Mouse (Mus musculus) cerebellum, adult 18-20 months (tissue): ENCODE measurements around the gene AI467606.
"Not testable (repeated sequence)": the region's sequence is repeated elsewhere in the genome, so short reads cannot be mapped to it uniquely, and the experiment has no call there.

Experiments used
- DNase-seq, 2 experiments: peaks; one replicate each; pipeline ENCODE4 v3.0.0; 2021

Gene AI467606

DNA sequence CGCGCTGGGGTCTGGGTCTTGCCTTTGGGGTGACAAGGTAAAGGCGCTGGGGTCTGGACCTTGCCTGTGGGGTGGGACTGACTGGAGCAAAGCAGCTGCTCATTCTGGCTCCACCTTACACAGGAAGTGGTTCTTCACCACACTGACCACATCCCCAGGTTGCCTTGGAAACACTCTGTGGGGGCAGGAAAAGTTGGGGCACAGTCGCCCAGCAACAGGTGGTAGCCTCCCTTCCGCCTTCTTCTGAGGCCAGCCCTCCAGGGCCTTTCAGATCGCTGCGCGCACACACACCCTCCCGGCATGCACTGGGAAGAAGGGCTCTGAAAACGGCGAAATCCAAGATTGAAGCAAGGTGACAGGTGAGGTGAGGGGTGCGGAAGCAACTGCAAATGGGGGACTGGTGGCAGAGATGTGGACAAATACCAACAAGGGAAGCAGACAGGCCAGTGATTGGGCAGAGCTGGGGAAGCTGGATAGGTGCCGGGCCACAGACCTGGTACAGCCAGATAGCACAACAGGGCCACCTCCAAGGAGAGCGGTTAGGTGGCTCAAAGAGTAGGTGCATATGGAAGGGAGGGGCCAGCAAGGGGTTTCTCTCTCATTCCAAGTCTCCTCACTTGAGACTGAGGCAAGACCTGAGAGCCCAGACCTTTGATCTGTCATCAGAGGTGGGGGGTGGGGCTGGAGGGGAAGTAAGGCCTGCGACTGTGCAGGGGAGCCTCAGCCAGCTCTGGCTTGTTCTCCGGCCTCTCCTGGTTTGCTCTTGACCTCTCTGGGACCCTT is at the start of gene AI467606:
AI467606 (plus strand) TSS at position 246 of the 783 bp plus-strand sequence.
- no peak for DNase-seq

DNA sequence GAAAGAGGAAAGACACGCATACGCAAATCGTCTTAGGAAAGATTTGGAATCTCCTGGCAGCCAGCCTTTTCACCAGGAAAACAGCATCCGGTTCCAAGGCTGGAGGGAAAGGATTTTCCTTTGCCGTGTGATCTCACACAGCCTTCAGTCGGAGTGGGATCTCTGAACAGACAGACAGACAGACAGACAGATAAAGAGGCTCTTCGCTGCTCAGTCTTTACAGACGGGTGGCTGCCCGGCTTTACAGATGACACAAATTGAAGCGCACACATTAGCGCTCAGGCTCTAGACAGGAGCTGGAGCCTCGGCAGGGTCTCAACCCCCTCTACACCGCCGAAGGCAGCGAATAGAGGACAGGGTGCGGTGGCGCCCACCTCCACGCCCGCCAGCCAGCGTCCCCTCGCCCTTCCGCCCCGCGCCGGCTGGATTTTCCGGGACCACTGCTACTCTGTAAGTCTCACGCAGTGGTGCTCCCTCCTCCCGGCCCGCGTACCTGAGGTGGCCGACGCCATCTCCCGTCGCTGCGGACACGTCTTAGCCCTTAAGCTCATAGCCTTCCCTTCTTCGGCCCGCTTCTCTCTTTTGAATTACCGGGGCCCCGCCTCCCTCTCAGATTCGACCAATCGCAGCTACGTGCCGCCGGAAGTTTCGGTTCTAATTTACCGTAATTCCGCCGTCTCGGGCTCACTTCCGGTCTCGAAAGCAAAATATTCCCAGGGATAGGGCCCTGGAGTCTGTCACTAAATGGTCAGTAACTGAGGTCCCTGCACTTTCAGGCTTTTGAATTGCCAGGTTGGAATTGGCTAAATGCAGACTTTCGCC is 49.1 kb upstream of the AI467606 start, which contains the start of gene Kif22:
Kif22 (minus strand) TSS at position 621 of the 822 bp plus-strand sequence.
- DNase-seq = peak; percentile 89 to 91

DNA sequence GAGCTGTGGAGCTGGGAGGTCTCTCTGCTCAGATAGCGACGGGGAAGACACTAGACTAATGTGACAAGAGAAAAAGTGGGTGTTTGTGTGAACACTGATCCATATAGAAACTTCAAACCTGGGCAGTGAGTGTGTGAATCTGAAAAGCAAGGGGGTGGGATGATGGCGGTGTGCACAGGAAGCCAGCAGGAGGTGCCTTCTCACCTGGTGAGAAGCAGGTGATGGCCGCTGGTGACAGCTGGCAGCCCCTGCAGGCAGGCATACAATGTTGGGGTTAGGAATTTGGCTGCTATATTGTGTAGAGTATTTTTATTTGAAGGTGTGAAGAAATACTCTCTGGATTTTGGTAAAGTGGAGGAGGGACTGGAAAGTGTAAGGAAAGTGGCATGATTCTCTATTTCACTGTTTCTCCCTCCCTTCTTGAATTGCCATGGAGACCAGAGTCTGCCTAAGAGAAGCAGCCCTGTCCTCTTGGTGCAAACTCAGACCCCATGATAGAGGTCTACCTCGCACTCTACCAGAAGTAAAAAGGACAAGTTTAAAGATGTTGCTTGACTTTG is 36.1 kb upstream of the AI467606 start:
- no peak for DNase-seq

DNA sequence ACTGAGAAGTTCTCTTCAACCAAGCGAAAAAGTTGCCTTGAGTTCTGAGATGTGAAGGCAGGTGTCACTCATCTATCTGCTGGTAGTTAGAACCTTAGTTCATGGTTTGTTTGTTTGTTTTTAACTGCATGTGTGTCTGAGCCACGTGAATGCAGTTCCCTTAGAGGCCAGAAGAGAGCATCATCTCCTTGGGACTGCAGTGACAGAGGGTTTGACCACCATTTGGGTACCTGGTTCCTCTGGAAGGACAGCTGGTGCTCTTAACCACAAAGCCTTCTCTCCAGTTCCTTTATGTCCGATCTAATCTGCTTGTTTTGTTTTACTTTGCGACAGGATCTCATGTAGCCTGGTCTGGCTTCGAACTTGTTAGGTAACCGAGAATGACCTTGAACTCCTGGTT is 25.6 kb upstream of the AI467606 start:
- DNase-seq = no peak

DNA sequence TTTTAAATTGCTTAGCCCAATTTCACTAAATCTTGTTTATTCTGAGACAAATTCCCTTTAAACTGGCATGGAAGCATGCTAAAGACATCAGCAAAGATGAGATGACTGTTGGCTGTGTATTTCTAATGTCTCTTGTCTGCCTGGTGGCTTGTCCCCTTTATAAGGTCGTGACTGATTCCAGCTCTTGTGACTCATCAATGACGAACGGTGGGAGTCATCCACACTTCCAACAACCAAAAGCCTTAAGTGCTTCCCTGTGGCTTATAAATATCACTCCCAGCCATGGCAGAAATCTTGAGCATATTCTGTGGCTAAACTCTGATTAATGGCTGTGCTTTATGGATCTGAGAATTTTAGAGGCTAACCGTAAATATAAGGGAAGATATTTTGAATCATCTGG is 24.8 kb upstream of the AI467606 start:
- DNase-seq = no peak

DNA sequence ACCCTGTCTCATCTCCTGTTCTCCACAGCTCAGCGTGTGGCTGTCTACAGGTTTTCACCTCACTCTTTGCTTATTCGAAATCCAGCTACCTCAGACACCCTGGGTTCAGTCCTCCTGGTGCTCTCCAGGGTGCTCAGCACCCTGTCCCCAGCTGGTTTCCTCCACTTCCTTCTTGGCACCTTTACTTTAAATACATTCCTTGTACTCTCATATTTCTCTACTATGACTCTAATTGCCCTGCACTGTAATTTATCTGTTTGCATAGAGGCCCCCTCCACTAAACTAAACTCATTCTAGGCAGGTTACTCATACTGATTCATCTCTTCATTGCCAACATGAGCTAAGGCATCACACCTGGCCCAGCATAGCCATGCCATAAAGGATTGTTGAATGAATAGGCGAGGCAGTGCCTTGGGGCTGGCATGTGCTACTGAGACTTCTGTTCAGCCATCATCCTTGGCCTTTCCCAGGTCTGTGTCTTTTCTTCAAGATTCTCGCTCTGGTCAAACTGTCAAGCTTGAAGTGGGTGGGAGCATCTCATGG is 20.2 kb upstream of the AI467606 start:
- no peak for DNase-seq

DNA sequence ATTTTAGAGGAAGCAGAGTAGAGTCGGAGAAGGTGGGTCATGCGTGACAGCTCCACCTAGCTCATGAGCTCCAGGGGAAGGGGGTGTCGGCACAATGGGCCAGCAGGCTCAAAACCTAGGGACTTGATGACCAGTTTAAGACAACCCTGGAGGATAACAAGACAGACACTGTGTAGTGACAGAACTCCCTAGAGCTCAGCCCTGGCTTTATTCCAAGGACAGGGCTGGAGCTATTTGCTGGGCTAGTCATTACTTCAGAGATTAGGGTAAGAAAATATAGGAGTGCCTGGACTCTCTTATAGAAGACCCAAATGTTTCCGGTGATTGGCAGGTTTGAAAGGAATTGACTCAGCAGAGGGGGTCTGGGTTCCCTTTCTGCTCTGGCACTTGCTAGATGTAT is 17.9 kb upstream of the AI467606 start:
- DNase-seq = no peak

DNA sequence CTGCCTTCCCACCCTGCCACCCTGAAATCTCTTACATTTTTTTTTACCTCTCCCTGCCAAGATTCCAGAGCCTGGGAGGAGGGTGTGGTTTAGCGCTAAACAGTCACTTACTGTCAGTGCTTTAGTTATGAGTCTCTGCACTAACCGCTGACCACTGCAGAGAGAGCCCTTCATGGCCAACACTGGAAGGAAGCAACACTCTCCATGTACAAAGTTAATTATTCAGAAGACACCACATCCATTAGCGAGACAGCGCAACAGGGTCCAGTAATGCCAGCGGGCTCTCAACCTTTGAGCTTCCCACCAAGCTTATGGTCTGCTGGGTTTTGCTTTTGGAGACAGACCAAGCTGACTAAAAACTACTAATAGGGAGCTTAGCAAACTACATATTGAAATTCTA is 15.0 kb upstream of the AI467606 start:
- no peak for DNase-seq

DNA sequence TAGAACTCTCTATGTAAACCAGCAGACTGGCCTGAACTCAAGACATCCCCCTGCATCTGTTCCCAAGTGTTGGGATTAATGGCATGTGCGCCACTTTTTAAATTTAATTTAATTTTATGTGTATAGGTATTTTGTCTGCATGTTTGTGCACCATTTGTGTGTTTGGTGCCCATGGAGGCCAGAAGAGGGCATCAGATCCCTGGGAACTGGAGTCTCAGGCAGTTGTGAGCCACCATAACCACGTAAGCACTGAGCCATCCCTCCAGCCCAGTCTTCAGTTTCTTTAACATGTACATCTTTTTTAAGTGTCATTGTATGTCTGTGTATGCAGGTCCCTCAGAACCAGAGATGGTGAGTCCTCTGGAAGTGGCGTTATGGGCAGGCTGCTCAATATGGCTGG is 13.5 kb upstream of the AI467606 start:
- DNase-seq = no peak

DNA sequence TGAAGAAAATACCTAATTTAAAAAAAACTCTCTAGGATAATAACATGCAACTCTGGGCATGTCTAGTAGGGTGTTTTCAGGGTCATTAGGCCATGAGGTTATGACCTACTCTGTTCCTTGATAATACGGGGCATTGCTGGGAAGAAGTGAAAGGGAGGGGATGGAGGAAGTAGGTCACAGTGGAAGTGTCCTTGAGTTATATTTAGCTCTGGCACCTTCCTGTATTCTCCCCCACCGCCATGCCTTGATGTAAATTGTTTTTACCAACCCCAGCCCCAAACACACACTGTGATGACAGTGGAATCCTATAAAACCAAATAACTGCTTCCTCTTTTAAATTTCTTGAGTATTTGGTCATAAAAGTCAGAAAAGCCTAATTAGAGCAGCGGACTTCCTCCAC is 11.1 kb upstream of the AI467606 start:
- no peak for DNase-seq

DNA sequence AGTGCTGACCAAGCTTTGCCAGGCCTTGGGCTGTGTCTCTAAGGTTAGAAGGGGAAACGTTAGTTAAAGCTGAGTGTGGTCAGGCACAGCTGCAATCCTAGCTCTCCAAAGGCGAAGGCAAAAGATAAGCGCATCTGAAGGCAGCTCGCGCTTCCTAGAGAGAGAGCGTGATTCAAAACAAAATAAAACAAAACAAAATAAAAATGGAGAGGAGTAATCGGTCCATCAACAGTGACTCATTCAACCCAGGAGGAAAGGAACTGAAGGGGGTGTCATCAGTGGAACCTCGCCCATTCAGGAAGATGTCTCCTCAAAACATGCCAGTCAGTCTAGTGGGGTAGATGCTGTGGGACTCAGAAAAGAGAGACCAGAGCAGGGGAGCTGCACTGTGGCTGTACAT is 8.9 kb upstream of the AI467606 start:
- no peak for DNase-seq

DNA sequence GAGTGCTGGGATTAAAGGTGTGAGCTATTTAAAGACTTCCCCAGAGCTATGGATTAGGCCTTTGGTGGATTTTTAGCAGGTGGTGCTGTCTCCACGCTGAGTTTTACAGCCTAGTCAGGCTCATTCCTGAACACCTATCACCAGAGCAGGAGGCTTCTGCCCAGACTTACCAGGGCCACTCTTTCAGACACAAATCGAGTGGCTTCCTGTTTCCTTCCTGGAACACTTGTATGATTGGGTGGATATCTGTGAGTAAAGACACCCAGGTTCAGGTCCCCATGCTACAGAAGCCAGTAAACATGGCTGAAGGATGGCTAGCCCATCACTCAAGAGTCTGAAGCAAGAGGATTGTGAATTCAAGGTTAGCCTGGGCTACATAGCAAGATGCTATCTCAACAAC is 8.2 kb upstream of the AI467606 start:
- DNase-seq = no peak

DNA sequence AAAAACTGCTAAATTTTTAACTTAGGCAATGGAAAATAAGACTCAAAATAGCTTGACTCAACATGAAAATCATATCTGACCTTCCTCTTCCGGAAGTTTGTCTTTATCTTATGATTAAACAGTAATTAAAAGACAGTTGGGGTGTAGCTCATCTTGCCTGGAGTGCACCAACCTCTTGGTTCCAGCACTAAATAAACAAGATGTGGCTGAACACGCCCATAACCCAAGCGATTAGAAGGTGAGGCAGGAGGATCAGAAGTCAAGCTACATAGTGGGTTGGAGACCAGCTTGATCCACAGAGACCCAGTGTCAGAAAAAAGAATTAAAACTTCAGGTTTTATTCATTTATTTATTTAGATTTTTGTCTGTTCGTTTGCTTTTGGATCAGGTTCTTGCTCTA is 7.5 kb upstream of the AI467606 start:
- DNase-seq = no peak

DNA sequence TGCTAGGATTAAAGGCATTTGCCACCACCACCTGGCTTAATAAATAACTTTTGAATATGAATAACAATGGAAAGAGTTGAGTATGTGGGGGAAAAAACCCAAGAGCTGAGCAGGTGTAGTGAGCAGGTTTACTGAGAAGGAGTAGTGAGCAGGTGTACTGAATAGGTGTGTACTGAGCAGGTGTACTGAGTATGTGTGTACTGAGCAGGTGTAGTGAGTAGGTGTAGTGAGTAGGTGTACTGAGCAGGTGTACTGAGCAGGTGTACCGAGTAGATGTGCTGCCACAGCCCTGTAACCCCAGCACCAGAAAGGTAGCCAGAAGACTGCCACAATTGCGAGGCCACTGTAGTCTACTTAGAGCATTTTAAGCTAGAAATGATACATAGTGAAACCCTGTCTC is 6.4 kb upstream of the AI467606 start:
- DNase-seq = no peak

DNA sequence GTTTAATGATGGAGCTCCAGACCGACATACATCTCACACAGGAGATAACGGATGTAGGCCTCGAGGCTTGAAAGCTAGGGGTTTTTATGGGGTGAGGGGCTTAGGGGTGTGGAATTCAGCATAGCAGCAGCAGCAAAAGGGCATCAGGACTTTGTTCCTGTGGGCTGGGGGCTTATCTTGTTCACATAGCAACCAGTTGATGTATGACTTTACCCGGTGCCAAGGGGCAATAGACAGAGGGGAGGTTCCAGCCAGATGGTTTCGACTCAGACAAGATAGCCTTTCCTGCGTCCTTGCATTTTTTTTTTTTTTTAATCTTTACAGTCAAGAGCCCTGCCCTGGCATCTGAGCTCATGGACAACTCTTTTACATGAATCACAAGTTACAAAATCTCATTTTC is 5.4 kb upstream of the AI467606 start:
- not testable (repeated sequence) for DNase-seq

DNA sequence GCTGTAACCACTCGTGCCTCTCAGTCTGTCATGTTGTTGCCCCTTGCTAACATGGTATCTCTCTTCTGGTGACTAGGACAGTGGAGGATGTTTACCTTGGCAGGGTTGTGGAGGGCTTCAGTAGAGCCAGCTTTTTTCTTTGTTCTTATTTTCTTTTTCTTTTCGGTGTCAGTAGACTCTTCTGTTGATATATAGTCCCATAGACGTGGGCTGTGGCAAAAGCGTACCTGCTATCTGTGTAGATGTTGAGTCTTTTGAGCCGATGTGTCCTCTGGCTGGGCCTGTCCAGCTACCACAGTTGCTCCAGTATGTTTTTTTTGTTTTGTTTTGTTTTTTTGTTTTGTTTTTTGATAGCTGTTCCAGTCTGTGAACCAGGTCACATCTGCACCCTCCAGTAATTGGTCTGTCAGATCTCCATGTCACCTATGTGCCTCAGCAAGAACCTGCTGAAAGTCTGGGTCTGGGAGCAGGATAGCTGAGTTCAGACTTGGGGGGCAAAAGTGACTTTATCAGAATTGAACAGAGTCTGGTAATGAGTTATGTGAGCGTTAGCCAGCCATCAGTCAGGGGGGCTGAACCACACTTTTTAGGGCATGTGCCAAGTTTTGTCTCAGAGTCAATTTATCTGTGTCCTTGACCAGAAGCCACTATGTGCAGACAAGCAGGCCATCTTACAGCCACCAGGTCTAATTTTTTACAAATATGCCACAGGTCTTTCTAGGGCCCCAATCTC is 3.7 kb upstream of the AI467606 start, which contains the start of gene Zg16:
Zg16 (minus strand) TSS at position 51 of the 733 bp plus-strand sequence.
- DNase-seq = not testable (repeated sequence)

DNA sequence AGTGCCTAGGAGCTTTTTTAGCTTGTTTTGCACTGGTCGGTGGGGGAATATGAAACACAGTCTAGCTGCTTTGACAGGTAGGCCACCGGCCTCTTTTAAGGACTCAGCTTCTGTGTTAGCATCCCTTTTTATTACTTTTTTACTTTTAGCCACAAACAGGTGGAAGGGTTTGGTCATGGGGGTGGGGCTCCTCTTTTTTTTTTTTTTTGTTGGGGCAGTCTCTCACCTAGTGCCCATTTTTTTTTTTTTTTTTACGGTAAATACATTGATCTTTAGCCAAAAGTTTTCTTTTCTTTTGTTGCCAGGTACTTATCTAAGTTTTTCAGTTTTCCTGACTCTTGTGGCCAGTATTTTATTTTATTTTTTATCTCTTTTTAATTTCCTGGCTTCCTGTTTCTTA is 3.1 kb upstream of the AI467606 start:
- DNase-seq = no peak

DNA sequence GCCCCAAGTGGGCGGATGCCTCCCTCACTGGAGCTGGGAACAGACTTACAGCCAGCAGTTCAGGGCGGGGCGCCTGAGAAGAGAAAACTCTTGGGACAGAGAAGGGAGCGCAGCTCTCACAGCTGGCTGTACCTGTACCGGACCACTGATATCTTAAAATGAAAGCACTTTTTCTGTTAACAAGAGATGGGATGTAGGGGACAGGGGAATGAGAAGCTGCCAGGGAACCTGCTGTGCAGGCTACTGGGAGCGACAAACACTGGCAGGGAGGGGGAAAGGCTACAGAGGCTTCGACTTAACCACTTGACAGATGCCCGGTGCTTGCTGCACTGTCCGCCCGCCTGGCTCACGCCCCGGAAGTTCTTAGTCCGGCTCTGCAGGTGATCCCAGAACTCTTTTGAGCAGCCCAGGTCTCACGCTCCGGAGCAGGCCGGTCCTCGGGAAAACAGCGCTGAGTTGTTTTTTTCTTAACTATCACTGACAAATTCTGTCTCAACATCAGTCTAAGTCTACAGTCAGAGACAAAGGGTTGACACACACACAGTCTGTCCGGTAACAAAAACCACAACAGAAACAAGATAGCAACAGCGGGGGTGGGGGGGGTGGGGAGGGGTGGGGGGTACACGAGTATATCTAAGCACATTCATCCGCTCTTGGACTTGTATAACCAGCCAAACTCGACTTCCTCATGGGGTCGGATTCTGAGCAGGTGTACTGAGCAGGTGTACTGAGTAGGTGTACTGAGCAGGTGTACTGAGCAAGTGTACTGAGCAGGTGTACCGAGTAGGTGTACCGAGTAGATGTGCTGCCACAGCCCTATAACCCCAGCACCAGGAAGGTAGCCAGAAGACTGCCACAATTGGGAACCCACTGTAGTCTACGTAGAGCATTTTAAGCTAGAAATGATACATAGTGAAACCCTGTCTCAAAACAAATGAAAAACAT is 2.0 kb upstream of the AI467606 start:
- no peak for DNase-seq

DNA sequence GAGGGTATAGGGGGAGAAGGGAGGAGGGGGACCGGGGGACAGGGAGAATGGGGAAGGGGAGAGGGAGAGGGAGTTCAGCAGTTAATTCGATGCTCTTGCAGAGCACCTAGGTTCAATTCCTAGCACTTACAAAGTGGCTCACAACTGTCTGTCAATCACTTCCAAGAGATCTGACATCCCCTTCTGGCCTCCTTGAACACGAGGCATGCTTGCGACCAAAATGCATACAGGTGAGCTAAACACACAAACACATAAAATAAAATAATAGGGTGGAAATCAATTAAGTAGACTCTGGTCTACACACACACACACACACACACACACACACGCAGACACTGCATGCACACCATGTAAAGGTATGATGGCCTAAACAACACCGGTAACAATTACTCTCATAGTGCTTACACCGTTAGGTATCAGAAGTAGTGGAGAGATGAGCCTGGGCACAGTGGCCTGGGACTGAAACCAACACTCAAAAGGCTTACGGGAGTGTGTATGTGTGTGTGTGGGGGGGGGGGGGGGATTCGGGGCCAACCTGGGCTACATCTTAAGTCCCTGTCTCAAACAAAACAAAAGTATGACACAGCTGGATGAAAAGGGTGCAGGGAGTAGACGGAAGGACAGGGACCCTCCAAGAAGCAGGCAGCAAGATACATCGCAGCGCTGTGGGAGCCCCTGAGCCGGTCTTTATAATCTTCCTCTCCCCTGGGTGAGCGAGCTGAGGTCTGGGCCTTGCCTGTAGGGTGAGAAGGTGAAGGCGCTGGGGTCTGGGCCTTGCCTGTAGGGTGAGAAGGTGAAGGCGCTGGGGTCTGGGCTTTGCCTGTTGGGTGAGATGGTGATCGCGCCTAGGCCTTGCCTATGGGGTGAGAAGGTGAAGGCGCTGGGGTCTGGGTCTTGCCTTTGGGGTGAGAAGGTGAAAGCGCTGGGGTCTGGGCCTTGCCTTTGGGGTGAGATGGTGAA is 725 bp upstream of the AI467606 start:
- no peak for DNase-seq

DNA sequence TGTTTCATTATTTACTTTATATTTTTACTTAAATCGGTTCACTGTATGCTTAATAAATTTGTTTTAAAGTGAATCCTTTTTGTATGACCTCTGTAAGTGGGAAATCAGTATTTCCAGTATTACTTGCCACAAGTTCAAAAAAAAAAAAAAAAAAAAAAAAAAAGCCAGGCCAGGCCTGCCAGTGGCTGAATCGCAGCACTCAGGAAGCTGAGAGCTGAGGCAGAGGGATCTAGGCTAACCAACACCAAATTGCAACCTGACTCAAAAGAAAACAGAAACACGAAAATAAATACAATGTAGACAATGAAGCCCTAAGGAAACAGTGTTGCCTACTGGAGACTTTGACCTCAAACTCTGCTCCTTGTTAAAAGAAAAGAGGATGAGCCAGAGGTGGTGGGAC is 2.8 kb downstream of the AI467606 start:
- DNase-seq = no peak
